Mouse (Mus musculus) midbrain, embryonic 16.5 days (tissue): ENCODE results near the gene Hccs. TPM values are rescaled to one million over a fixed set of nuclear protein-coding genes. Genes with fewer than 3 reads are reported as not detected.
"Not testable (repeated sequence)": the region's sequence is repeated elsewhere in the genome, so short reads cannot be mapped to it uniquely, and the experiment has no call there.

Experiments used
- ATAC-seq: fragments of 200-750 bp; cut with Nextera tagmentation; 2 replicates; pipeline ENCODE4 v1.8.0; 2017; ENCODE audit warnings: moderate TSS enrichment
- H3K27ac ChIP-seq: fragments of 300-500 bp; sonication (generic); 2 replicates; pipeline ENCODE4 v1.5.1; 2014; ENCODE audit warnings: mild to moderate bottlenecking, low read length, mixed read lengths
- H3K27me3 ChIP-seq: fragments of 300-500 bp; sonication (generic); 2 replicates; pipeline ENCODE4 v1.6.1; 2014; ENCODE audit warnings: low read depth, low read length, mixed read lengths; ENCODE audit not compliant: control insufficient read depth, insufficient read depth
- H3K36me3 ChIP-seq: fragments of 300-500 bp; sonication (generic); 2 replicates; pipeline ENCODE4 v1.6.1; 2014; ENCODE audit warnings: mild to moderate bottlenecking, low read length, moderate library complexity, mixed read lengths; ENCODE audit not compliant: control insufficient read depth, insufficient read depth
- H3K4me1 ChIP-seq: fragments of 300-500 bp; sonication (generic); 2 replicates; pipeline ENCODE4 v1.6.1; 2014; ENCODE audit warnings: mild to moderate bottlenecking, low read length, mixed read lengths; ENCODE audit not compliant: control insufficient read depth, insufficient read depth
- H3K4me2 ChIP-seq: fragments of 300-500 bp; sonication (generic); 2 replicates; pipeline ENCODE4 v1.6.1; 2014; ENCODE audit warnings: mild to moderate bottlenecking, low read length, mixed read lengths
- H3K4me3 ChIP-seq: fragments of 300-500 bp; sonication (generic); 2 replicates; pipeline ENCODE4 v1.5.1; 2014; ENCODE audit warnings: low read depth, mild to moderate bottlenecking, low read length, moderate library complexity, mixed read lengths
- H3K9ac ChIP-seq: fragments of 300-500 bp; sonication (generic); 2 replicates; pipeline ENCODE4 v1.6.1; 2014; ENCODE audit warnings: low read depth, low read length, mixed read lengths
- H3K9me3 ChIP-seq: fragments of 300-500 bp; sonication (generic); replicated peaks from 2 replicates; pipeline ENCODE4 v1.6.1; 2014; ENCODE audit warnings: mild to moderate bottlenecking, low read length, mixed read lengths; ENCODE audit not compliant: control insufficient read depth, poor library complexity, severe bottlenecking
- WGBS: fragments of 180-500 bp; shearing (Covaris S2); extraction: QIAGEN DNeasy Blood & Tissue Kit; methylation state at CpG from one replicate; pipeline ENCODE4 v1.1.7; 2014; 5-methylcytosine and 5-hydroxymethylcytosine counted together
- polyA plus RNA-seq: library from polyadenylated mRNA; unstranded; fragments of >200 nt; fragmentation: Nextera tagmentation; extraction: Ambion mirVana; gene quantifications from 2 replicates; pipeline ENCODE4 v1.2.1, GENCODE M21; 2015

The Hccs gene
- polyA plus RNA-seq, result 36.4 and 37.1 TPM in 2 replicates

GRCm38 (mm10) chrX:169319945-169320667 lies at the start of gene Hccs:
Hccs (minus strand) TSS chrX:169320372.
- Histone ChIP-seq H3K9me3 (no peaks in the 10 kb centered on the region), H3K4me3 (peak within 1 kb of the TSS; percentile 59), H3K27ac (peak within 1 kb of the TSS; percentile 78), H3K4me1 (peaks cover 7% of the 10 kb centered on the region), H3K9ac (peak within 1 kb of the TSS; percentile 74), H3K4me2 (peak within 1 kb of the TSS; percentile 57), H3K27me3 (no peaks in the 10 kb centered on the region; the same call in 1 of the 2 replicates), H3K36me3 (0 out of 2 replicates have a peak, but pooled peaks cover 2% of the 10 kb centered on the region)
- peak; percentile 100 for ATAC-seq
- 21% methylated on average over 77 of the region's 97 CpGs for WGBS

GRCm38 (mm10) chrX:169357146-169357772 lies 37.1 kb upstream of the Hccs start:
- no peaks in the 10 kb centered on the region for H3K4me1 ChIP-seq
- H3K4me2 ChIP-seq, result no peak overlapping the region
- H3K36me3 ChIP-seq, result no peaks in the 10 kb centered on the region
- H3K27ac ChIP-seq, result no peak overlapping the region
- ATAC-seq, result no peak
- H3K27me3 ChIP-seq, result no peaks in the 10 kb centered on the region
- no peaks in the 10 kb centered on the region for H3K9me3 ChIP-seq
- no peak overlapping the region for H3K4me3 ChIP-seq
- H3K9ac ChIP-seq, result no peak overlapping the region
- 71% methylated on average over 4 of the region's 4 CpGs for WGBS

GRCm38 (mm10) chrX:169338213-169338612 lies 18.0 kb upstream of the Hccs start:
- Histone ChIP-seq H3K4me2 (no peak overlapping the region), H3K4me3 (no peak overlapping the region), H3K27me3 (no peaks in the 10 kb centered on the region), H3K27ac (no peak overlapping the region), H3K36me3 (no peaks in the 10 kb centered on the region), H3K4me1 (no peaks in the 10 kb centered on the region), H3K9me3 (no peaks in the 10 kb centered on the region), H3K9ac (no peak overlapping the region)
- ATAC-seq, result no peak
- 86% methylated on average over 3 of the region's 3 CpGs for WGBS

DNA sequence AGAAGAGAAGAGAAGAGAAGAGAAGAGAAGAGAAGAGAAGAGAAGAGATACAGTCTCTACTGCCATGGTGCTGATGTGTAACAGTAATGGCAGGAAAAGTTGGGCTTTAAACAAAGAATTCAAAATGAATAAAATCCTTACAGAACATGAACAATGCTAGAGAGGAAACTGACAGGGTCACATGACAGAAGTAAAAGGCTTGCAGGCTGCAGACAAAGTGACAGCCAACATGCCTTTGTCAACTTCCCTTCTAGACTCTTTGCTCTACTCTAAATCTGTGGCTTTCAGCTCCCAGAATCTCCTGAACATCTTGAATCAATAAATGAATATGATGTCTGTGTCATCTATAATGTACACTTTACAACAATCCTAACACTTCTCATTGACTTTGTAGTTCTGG lies 17.4 kb upstream of the Hccs start:
- no peak overlapping the region for H3K4me3 ChIP-seq
- no peak overlapping the region for H3K9ac ChIP-seq
- H3K36me3 ChIP-seq, result no peaks in the 10 kb centered on the region
- no peaks in the 10 kb centered on the region for H3K4me1 ChIP-seq
- no peak for ATAC-seq
- no peak overlapping the region for H3K27ac ChIP-seq
- H3K27me3 ChIP-seq, result peaks cover 3% of the 10 kb centered on the region; the same call in 1 of the 2 replicates
- no peaks in the 10 kb centered on the region for H3K9me3 ChIP-seq
- H3K4me2 ChIP-seq, result no peak overlapping the region

DNA sequence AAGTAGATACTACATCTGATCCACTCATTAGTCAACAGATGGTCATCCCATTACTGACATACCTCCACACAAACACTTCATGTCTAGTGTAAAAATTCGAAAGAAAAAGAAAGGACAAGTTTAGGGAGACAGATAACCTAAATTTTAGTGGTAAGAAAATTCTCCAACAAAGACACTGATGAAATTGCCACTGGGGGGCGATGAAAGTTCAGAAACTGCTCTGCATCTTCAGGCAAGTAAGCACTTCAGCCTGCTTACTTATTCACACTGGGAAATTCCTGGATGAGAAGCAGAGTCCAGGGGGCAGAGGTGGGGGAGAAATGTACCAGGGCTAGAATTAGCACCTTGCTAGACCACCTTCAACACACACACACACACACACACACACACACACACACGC lies 12.1 kb upstream of the Hccs start:
- H3K27me3 ChIP-seq, result peaks cover 3% of the 10 kb centered on the region; the same call in 1 of the 2 replicates
- WGBS, result 42% methylated on average over 3 of the region's 3 CpGs
- H3K4me3 ChIP-seq, result no peak overlapping the region
- no peak overlapping the region for H3K27ac ChIP-seq
- no peak overlapping the region for H3K4me2 ChIP-seq
- no peaks in the 10 kb centered on the region for H3K36me3 ChIP-seq
- H3K4me1 ChIP-seq, result no peaks in the 10 kb centered on the region
- no peak overlapping the region for H3K9ac ChIP-seq
- ATAC-seq, result no peak
- no peaks in the 10 kb centered on the region for H3K9me3 ChIP-seq

DNA sequence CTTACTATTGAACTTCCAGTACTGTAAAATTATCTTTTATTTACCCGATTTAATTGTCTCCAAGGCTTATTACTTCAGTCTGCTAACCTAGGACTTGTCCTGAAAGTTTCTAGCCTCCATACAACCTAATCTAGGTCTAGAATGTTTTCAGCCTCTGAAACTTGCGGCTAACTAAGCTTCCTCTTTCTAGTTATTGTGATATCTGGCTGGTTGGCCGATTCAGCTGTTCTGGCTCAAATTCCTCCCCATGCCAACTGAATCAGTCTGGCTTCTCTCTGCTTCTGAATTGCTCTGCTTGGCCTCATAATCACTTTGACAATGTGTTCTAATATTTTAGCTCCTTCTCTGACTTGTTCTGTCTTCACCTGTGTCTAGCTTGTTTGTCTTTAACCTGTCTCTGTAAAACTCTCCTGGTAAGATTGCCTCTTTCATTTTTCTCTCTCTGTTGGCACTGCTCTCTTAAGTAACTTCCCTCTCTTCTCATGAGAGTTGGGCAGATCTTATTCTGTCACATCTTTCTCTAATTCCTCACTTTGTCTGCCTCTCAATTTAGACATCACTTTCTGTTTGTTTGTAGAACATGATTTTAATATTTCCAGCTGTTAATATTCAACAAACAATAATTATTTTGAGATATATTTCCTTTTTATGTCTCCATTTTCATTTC lies 5.9 kb upstream of the Hccs start:
- H3K4me2 ChIP-seq, result no peak overlapping the region
- WGBS, result 83% methylated on average over 3 of the region's 3 CpGs
- no peak overlapping the region for H3K9ac ChIP-seq
- no peak for ATAC-seq
- H3K4me3 ChIP-seq, result no peak overlapping the region
- no peaks in the 10 kb centered on the region for H3K4me1 ChIP-seq
- no peaks in the 10 kb centered on the region; the same call in 1 of the 2 replicates for H3K27me3 ChIP-seq
- no peak overlapping the region for H3K27ac ChIP-seq
- no peaks in the 10 kb centered on the region for H3K36me3 ChIP-seq
- no peaks in the 10 kb centered on the region for H3K9me3 ChIP-seq

DNA sequence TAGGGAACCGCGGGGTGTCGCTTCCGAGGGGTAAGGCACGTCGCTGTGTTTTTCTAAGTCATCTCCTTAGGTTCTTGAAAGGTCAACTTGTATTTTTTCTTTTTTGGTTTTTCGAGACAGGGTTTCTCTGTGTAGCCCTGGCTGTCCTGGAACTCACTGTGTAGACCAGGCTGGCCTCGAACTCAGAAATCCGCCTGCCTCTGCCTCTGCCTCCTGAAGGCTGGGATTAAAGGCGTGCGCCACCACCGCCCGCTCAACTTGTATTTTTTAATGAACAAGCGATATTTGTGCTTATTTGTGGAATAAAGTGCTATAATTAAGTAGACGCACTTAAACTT lies 465 bp upstream of the Hccs start:
- Histone ChIP-seq H3K4me3 (peak overlapping the region; percentile 59), H3K27ac (peak overlapping the region; percentile 28; the same call in 1 of the 2 replicates), H3K9ac (peak overlapping the region; percentile 74; the same call in 1 of the 2 replicates), H3K4me2 (peak overlapping the region; percentile 42)
- 40% methylated on average over 15 of the region's 15 CpGs for WGBS
- not testable (repeated sequence) for H3K27me3 ChIP-seq, H3K4me1 ChIP-seq, H3K9me3 ChIP-seq, H3K36me3 ChIP-seq
- ATAC-seq, result peak; percentile 33; the same call in 1 of the 2 replicates

GRCm38 (mm10) chrX:169319066-169319760 lies 959 bp downstream of the Hccs start:
- ATAC-seq, result no peak
- Histone ChIP-seq H3K4me1 (peaks cover 7% of the 10 kb centered on the region), H3K4me3 (peak overlapping the region; percentile 59), H3K36me3 (0 out of 2 replicates have a peak, but pooled peaks cover 2% of the 10 kb centered on the region), H3K9me3 (no peaks in the 10 kb centered on the region), H3K9ac (peak overlapping the region; percentile 74), H3K27ac (no peak overlapping the region), H3K27me3 (no peaks in the 10 kb centered on the region), H3K4me2 (peak overlapping the region; percentile 57)
- 62% methylated on average over 12 of the region's 12 CpGs for WGBS
